Comparison of ENCODE assay signal across 8 mouse cellular contexts in genomic region chr14:54426003-54426688, GRCm38 (mm10). TPM values are rescaled to one million over a fixed set of nuclear protein-coding genes. Genes with fewer than 3 reads are reported as not detected.
DNase-seq lines count a peak whose midpoint lies in the region; ATAC-seq and TF ChIP-seq lines count a peak whose summit lies in the region.

No protein-coding gene starts in this region.

- H3K36me3 ChIP-seq in forebrain, embryonic 15.5 days: 0 out of 2 replicates have a peak, but pooled peaks cover 2% of the 10 kb centered on the region
- no peaks in the 10 kb centered on the region; the same call in 1 of the 2 replicates for H3K36me3 ChIP-seq in liver, embryonic 16.5 days (ENCODE audit: control insufficient read depth, insufficient read depth)

- H3K27ac ChIP-seq in cerebellum, adult 2 months (ENCODE audit: insufficient read depth, low read length): no peak overlapping the region
- H3K27ac ChIP-seq in forebrain, embryonic 15.5 days (replicated peaks): peak overlapping the region; percentile 91
- H3K27ac ChIP-seq in liver, embryonic 16.5 days (ENCODE audit: low read length): peak overlapping the region; percentile 89

- H3K9me3 ChIP-seq in forebrain, embryonic 15.5 days: no peaks in the 10 kb centered on the region
- H3K9me3 ChIP-seq in liver, embryonic 16.5 days (replicated peaks; ENCODE audit: control insufficient read depth, low read length): no peaks in the 10 kb centered on the region

- DNase-seq in cerebellum, adult 2 months: no peak
- no peak for DNase-seq in cerebellum, postnatal 25 days
- DNase-seq in adrenal gland, postnatal 14 days: no peak
- no peak for DNase-seq in adrenal gland, postnatal 10 days
- DNase-seq in adrenal gland, adult 18-20 months (ENCODE audit: low spot score in 2 of 2): no peak

- H3K9ac ChIP-seq in forebrain, embryonic 15.5 days (replicated peaks): peak overlapping the region; percentile 79
- peak overlapping the region; percentile 82 for H3K9ac ChIP-seq in liver, embryonic 16.5 days (ENCODE audit: low read depth, low read length)

- ATAC-seq in CD4-positive, CD25-positive, alpha-beta regulatory T cell, adult 4 months: peak; percentile 18
- peak; percentile 49 for ATAC-seq in forebrain, embryonic 15.5 days (replicated peaks)
- ATAC-seq in liver, embryonic 16.5 days (ENCODE audit: low read depth): 0 out of 2 replicates have a peak, but pooled peaks have one; percentile 17

- TF ChIP-seq POLR2A in cerebellum, adult 2 months (IDR thresholded peaks at IDR 0.05; ENCODE audit: borderline replicate concordance, insufficient read depth, low read length): no peak

- H3K4me2 ChIP-seq in forebrain, embryonic 15.5 days (replicated peaks): peak overlapping the region; percentile 57
- H3K4me2 ChIP-seq in liver, embryonic 16.5 days (ENCODE audit: low read depth, low read length): peak overlapping the region; percentile 76

- peaks cover 3% of the 10 kb centered on the region; the same call in 1 of the 2 replicates for H3K4me1 ChIP-seq in cerebellum, adult 2 months (ENCODE audit: control insufficient read depth, insufficient read depth, low read length)
- peaks cover 40% of the 10 kb centered on the region for H3K4me1 ChIP-seq in forebrain, embryonic 15.5 days
- H3K4me1 ChIP-seq in liver, embryonic 16.5 days (ENCODE audit: control insufficient read depth, low read depth, low read length): peaks cover 43% of the 10 kb centered on the region

- 0 out of 2 replicates have a peak, but pooled peaks cover 1% of the 10 kb centered on the region for H3K27me3 ChIP-seq in cerebellum, adult 2 months (ENCODE audit: control insufficient read depth, insufficient read depth, low read length)
- no peaks in the 10 kb centered on the region for H3K27me3 ChIP-seq in forebrain, embryonic 15.5 days
- peaks cover 8% of the 10 kb centered on the region for H3K27me3 ChIP-seq in liver, embryonic 16.5 days (ENCODE audit: control insufficient read depth, insufficient read depth, low read depth, low read length)

- 26% methylated on average over 14 of the region's 14 CpGs for WGBS in cerebellum, adult 2 months
- WGBS in forebrain, embryonic 15.5 days: 33% methylated on average over 14 of the region's 14 CpGs
- WGBS in liver, embryonic 16.5 days (ENCODE audit: insufficient replicate concordance): 26% methylated on average over 14 of the region's 14 CpGs

- peak overlapping the region; percentile 63 for H3K4me3 ChIP-seq in cerebellum, adult 2 months (replicated peaks; ENCODE audit: insufficient read depth, low read depth, low read length)
- peak overlapping the region; percentile 77 for H3K4me3 ChIP-seq in forebrain, embryonic 15.5 days
- H3K4me3 ChIP-seq in liver, embryonic 16.5 days (ENCODE audit: low read depth, low read length): peak overlapping the region; percentile 84

- no peak for TF ChIP-seq CTCF in cerebellum, adult 2 months (IDR thresholded peaks at IDR 0.05; ENCODE audit: borderline replicate concordance, insufficient read depth, low read depth, low read length)

RNA-seq across cellular contexts. Expression of gene Mrpl52, which starts 0.6 kb away (rescaled TPM):
- 130 and 136 TPM in 2 replicates for polyA plus RNA-seq in cerebellum, adult 2 months (2012; rRNA removed)
- polyA plus RNA-seq in CD4-positive, CD25-positive, alpha-beta regulatory T cell, adult 4 months (2017; shearing (Covaris generic)): 100 to 1,000 TPM; 216 to 249 TPM
- polyA plus RNA-seq in forebrain, embryonic 15.5 days (2015; fragmentation: Nextera tagmentation; extraction: Ambion mirVana): 269 and 282 TPM in 2 replicates
- polyA plus RNA-seq in liver, embryonic 16.5 days (2015; fragmentation: Nextera tagmentation; extraction: Ambion mirVana): 161 and 178 TPM in 2 replicates
- 186 TPM in 2 replicates for total RNA-seq in adrenal gland, postnatal 14 days (2021)
- total RNA-seq in adrenal gland, postnatal 10 days (2021): 100 to 1,000 TPM; 204 to 212 TPM
- 100 to 1,000 TPM; 180 to 210 TPM for total RNA-seq in adrenal gland, adult 18-20 months (2021)

RNA-seq across cellular contexts. Expression of gene Mmp14, which starts 5.3 kb away (rescaled TPM):
- 14.9 and 15.9 TPM in 2 replicates for polyA plus RNA-seq in cerebellum, adult 2 months (2012; rRNA removed)
- polyA plus RNA-seq in CD4-positive, CD25-positive, alpha-beta regulatory T cell, adult 4 months (2017; shearing (Covaris generic)): not detected
- polyA plus RNA-seq in forebrain, embryonic 15.5 days (2015; fragmentation: Nextera tagmentation; extraction: Ambion mirVana): 60.3 and 61.7 TPM in 2 replicates
- 22.9 and 25.3 TPM in 2 replicates for polyA plus RNA-seq in liver, embryonic 16.5 days (2015; fragmentation: Nextera tagmentation; extraction: Ambion mirVana)
- 77.7 and 101 TPM in 2 replicates for total RNA-seq in adrenal gland, postnatal 14 days (2021)
- 100 to 1,000 TPM; 127 to 128 TPM for total RNA-seq in adrenal gland, postnatal 10 days (2021)
- 10 to 100 TPM; 26.4 to 38.4 TPM for total RNA-seq in adrenal gland, adult 18-20 months (2021)

RNA-seq across cellular contexts. Expression of gene Slc7a7, which starts 8.6 kb away (rescaled TPM):
- 1.4 and 1.5 TPM in 2 replicates for polyA plus RNA-seq in cerebellum, adult 2 months (2012; rRNA removed)
- polyA plus RNA-seq in CD4-positive, CD25-positive, alpha-beta regulatory T cell, adult 4 months (2017; shearing (Covaris generic)): 1 to 10 TPM; 1.2 to 1.3 TPM
- 5.0 and 5.2 TPM in 2 replicates for polyA plus RNA-seq in forebrain, embryonic 15.5 days (2015; fragmentation: Nextera tagmentation; extraction: Ambion mirVana)
- 9.5 and 10.5 TPM in 2 replicates for polyA plus RNA-seq in liver, embryonic 16.5 days (2015; fragmentation: Nextera tagmentation; extraction: Ambion mirVana)
- total RNA-seq in adrenal gland, postnatal 14 days (2021): 4.6 and 6.5 TPM in 2 replicates
- total RNA-seq in adrenal gland, postnatal 10 days (2021): 1 to 10 TPM; 6.2 to 7.9 TPM
- total RNA-seq in adrenal gland, adult 18-20 months (2021): 1 to 10 TPM; 3.1 to 4.5 TPM

RNA-seq across cellular contexts. Expression of gene Lrp10, which starts 37.8 kb away (rescaled TPM):
- polyA plus RNA-seq in cerebellum, adult 2 months (2012; rRNA removed): 48.1 and 48.6 TPM in 2 replicates
- polyA plus RNA-seq in CD4-positive, CD25-positive, alpha-beta regulatory T cell, adult 4 months (2017; shearing (Covaris generic)): 10 to 100 TPM; 59.9 to 60.2 TPM
- polyA plus RNA-seq in forebrain, embryonic 15.5 days (2015; fragmentation: Nextera tagmentation; extraction: Ambion mirVana): 32.5 and 33.9 TPM in 2 replicates
- polyA plus RNA-seq in liver, embryonic 16.5 days (2015; fragmentation: Nextera tagmentation; extraction: Ambion mirVana): 17.9 and 19.3 TPM in 2 replicates
- 92.0 and 92.5 TPM in 2 replicates for total RNA-seq in adrenal gland, postnatal 14 days (2021)
- 10 to 100 TPM; 71.9 to 89.4 TPM for total RNA-seq in adrenal gland, postnatal 10 days (2021)
- 100 to 1,000 TPM in 1 of 2 experiments, 10 to 100 TPM in 1; 95.4 to 119 TPM for total RNA-seq in adrenal gland, adult 18-20 months (2021)

RNA-seq across cellular contexts. Expression of gene Rem2, which starts 49.8 kb away (rescaled TPM):
- 13.0 and 14.4 TPM in 2 replicates for polyA plus RNA-seq in cerebellum, adult 2 months (2012; rRNA removed)
- polyA plus RNA-seq in CD4-positive, CD25-positive, alpha-beta regulatory T cell, adult 4 months (2017; shearing (Covaris generic)): 1 to 10 TPM in 1 of 2 experiments, under 1 TPM in 1; 0.54 to 1.1 TPM
- polyA plus RNA-seq in forebrain, embryonic 15.5 days (2015; fragmentation: Nextera tagmentation; extraction: Ambion mirVana): 22.9 and 23.8 TPM in 2 replicates
- 0.09 and 0.34 TPM in 2 replicates for polyA plus RNA-seq in liver, embryonic 16.5 days (2015; fragmentation: Nextera tagmentation; extraction: Ambion mirVana)
- 0.75 and 0.93 TPM in 2 replicates for total RNA-seq in adrenal gland, postnatal 14 days (2021)
- under 1 TPM; 0.39 to 0.87 TPM for total RNA-seq in adrenal gland, postnatal 10 days (2021)
- total RNA-seq in adrenal gland, adult 18-20 months (2021): 1 to 10 TPM in 1 of 2 experiments, under 1 TPM in 1; 0.26 to 1.1 TPM

Comparison
In these comparisons a context has a peak if more than half of its experiments do, and no peak if none do; other contexts are left out.
1. RNA of gene Mmp14, which starts 5.3 kb away (polyA plus RNA-seq): 60.3 to 61.7 TPM in forebrain, embryonic 15.5 days, 22.9 to 25.3 TPM in liver, embryonic 16.5 days and 14.9 to 15.9 TPM in cerebellum, adult 2 months; not detected in CD4-positive, CD25-positive, alpha-beta regulatory T cell, adult 4 months; every median in the first group is over 10 times any median in the second.
2. Peak in every context shown above with its lines, with median percentiles within 50 percentile points of each other: H3K4me3 ChIP-seq and ATAC-seq.